Mouse (Mus musculus): ENCODE measurements around the gene Cerk.

GRCm38 (mm10) chr15:86090578-86090977, 95.4 kb downstream of the Cerk start:
- TF ChIP-seq USF1 (IDR thresholded peaks at IDR 0.05; ENCODE audit: low read depth, low read length) (no peak), POLR2A (IDR thresholded peaks at IDR 0.05; ENCODE audit: low read depth, low read length) (no peak), JUND (conservative IDR thresholded peaks at IDR 0.05; ENCODE audit: low read depth, low read length) (no peak), NRF1 (IDR thresholded peaks at IDR 0.05; ENCODE audit: low read depth, low read length) (no peak)

Data from CH12.LX (cell line).